Mouse (Mus musculus) forebrain, embryonic 16.5 days (tissue): Measurements from ENCODE around the gene Padi2. TPM values are rescaled to one million over a fixed set of nuclear protein-coding genes. Genes with fewer than 3 reads are reported as not detected.
A peak's percentile ranks its signal among the peaks of the same experiment; 100 is the strongest.

Experiments
- ATAC-seq: fragments of 200-750 bp; cut with Nextera tagmentation; 2 replicates; pipeline ENCODE4 v1.8.0; 2017; ENCODE audit warnings: mild to moderate bottlenecking, moderate library complexity
- H3K27ac ChIP-seq: fragments of 300-500 bp; sonication (generic); 2 replicates; pipeline ENCODE4 v1.5.1; 2014; ENCODE audit warnings: low read length, control low read depth
- H3K27me3 ChIP-seq: fragments of 300-500 bp; sonication (generic); replicated peaks from 2 replicates; pipeline ENCODE4 v1.6.1; 2014; ENCODE audit warnings: low read length; ENCODE audit not compliant: control insufficient read depth, insufficient read depth
- H3K36me3 ChIP-seq: fragments of 300-500 bp; sonication (generic); 2 replicates; pipeline ENCODE4 v1.6.1; 2014; ENCODE audit not compliant: control insufficient read depth, insufficient read depth
- H3K4me1 ChIP-seq: fragments of 300-500 bp; sonication (generic); replicated peaks from 2 replicates; pipeline ENCODE4 v1.6.1; 2014; ENCODE audit warnings: low read length; ENCODE audit not compliant: control insufficient read depth, insufficient read depth
- H3K4me2 ChIP-seq: fragments of 300-500 bp; sonication (generic); 2 replicates; pipeline ENCODE4 v1.6.1; 2014; ENCODE audit warnings: mild to moderate bottlenecking, low read length, control low read depth
- H3K4me3 ChIP-seq: fragments of 300-500 bp; sonication (generic); replicated peaks from 2 replicates; pipeline ENCODE4 v1.5.1; 2014; ENCODE audit warnings: mild to moderate bottlenecking, low read length, control low read depth
- H3K9ac ChIP-seq: fragments of 300-500 bp; sonication (generic); replicated peaks from 2 replicates; pipeline ENCODE4 v1.6.1; 2014; ENCODE audit warnings: low read depth, low read length, control low read depth
- H3K9me3 ChIP-seq: fragments of 300-500 bp; sonication (generic); 2 replicates; pipeline ENCODE4 v1.6.1; 2016; ENCODE audit warnings: low read length; ENCODE audit not compliant: control insufficient read depth
- WGBS: fragments of 180-500 bp; shearing (Covaris S2); extraction: QIAGEN DNeasy Blood & Tissue Kit; methylation state at CpG from one replicate; pipeline ENCODE4 v1.1.7; 2014; 5-methylcytosine and 5-hydroxymethylcytosine counted together
- polyA plus RNA-seq: library from polyadenylated mRNA; unstranded; fragments of >200 nt; fragmentation: Nextera tagmentation; extraction: Ambion mirVana; gene quantifications from 2 replicates; pipeline ENCODE4 v1.2.1, GENCODE M21; 2015

Padi2 gene
- polyA plus RNA-seq, 1 experiment from 2014 or later: 1.0 TPM

DNA sequence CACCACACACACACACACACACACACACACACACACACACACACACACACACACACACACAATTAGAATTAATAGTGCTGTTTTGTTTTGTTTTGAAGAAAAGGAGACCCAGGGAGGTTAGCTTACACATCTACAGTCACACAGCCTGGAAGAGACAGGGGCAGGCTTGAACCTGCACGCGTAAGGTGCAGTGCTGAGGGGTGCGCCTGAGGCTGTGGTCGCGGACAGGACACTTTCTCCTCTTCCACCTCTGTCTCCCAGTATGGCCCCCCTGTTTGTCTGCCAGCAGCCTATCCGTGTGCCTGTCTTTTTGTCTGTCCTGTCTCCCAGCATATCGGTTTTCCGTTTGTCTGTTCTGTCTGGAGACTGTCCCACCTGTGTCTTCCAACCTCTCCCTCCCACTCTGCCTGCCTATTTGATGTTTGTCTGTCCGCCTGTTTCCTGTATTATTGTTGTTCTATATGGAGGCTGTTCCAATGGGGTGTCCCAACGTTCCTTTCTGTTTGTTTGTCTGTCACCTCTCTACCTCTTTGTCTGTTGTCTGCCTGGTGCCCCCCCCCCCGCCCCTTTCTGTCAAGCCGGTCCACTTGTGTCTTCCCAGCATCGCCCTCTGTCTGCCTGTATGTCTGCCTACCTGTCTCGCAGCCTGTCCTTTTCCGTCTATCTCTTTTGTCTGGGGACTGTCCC lies 80.0 kb downstream of the Padi2 start:
- Histone ChIP-seq H3K4me3 (peak overlapping the region; percentile 84), H3K36me3 (no peaks in the 10 kb centered on the region), H3K4me2 (peak overlapping the region; percentile 55), H3K27ac (peak overlapping the region; percentile 77), H3K27me3 (no peaks in the 10 kb centered on the region), H3K9me3 (no peaks in the 10 kb centered on the region), H3K9ac (peak overlapping the region; percentile 93), H3K4me1 (peaks cover 33% of the 10 kb centered on the region)
- 29% methylated on average over 15 of the region's 15 CpGs for WGBS
- peak; percentile 13 for ATAC-seq

GRCm38 (mm10) chr4:140986711-140987395 lies 80.7 kb downstream of the Padi2 start, which contains the start of gene Atp13a2:
Atp13a2 (plus strand) TSS chr4:140986873.
- Histone ChIP-seq H3K4me2 (peak within 1 kb of the TSS; percentile 55), H3K27ac (peak within 1 kb of the TSS; percentile 77), H3K4me3 (peak within 1 kb of the TSS; percentile 84), H3K9ac (peak within 1 kb of the TSS; percentile 93), H3K4me1 (peaks cover 33% of the 10 kb centered on the region), H3K9me3 (no peaks in the 10 kb centered on the region), H3K36me3 (no peaks in the 10 kb centered on the region), H3K27me3 (no peaks in the 10 kb centered on the region)
- WGBS: under 1% methylated on average over 57 of the region's 58 CpGs
- peak; percentile 93 for ATAC-seq

- Histone ChIP-seq H3K27me3 (no peaks in the 10 kb centered on the region), H3K4me3 (peak overlapping the region; percentile 84), H3K4me1 (peaks cover 33% of the 10 kb centered on the region), H3K9me3 (no peaks in the 10 kb centered on the region), H3K9ac (peak overlapping the region; percentile 93), H3K27ac (no peak overlapping the region), H3K36me3 (peaks cover under 1% of the 10 kb centered on the region; the same call in 1 of the 2 replicates), H3K4me2 (peak overlapping the region; percentile 55)
- 34% methylated on average over 7 of the region's 7 CpGs for WGBS
- ATAC-seq: peak; percentile 2; the same call in 1 of the 2 replicates
Measured at GRCm38 (mm10) chr4:140987476-140987875, 81.3 kb downstream of the Padi2 start.

- Histone ChIP-seq H3K9ac (no peak overlapping the region), H3K4me1 (peaks cover 27% of the 10 kb centered on the region), H3K36me3 (peaks cover 9% of the 10 kb centered on the region), H3K27me3 (no peaks in the 10 kb centered on the region), H3K9me3 (no peaks in the 10 kb centered on the region), H3K4me3 (no peak overlapping the region), H3K27ac (no peak overlapping the region), H3K4me2 (peak overlapping the region; percentile 24)
- 63% methylated on average over 7 of the region's 7 CpGs for WGBS
- ATAC-seq: no peak
Measured at GRCm38 (mm10) chr4:140988706-140989290, 82.7 kb downstream of the Padi2 start.

DNA sequence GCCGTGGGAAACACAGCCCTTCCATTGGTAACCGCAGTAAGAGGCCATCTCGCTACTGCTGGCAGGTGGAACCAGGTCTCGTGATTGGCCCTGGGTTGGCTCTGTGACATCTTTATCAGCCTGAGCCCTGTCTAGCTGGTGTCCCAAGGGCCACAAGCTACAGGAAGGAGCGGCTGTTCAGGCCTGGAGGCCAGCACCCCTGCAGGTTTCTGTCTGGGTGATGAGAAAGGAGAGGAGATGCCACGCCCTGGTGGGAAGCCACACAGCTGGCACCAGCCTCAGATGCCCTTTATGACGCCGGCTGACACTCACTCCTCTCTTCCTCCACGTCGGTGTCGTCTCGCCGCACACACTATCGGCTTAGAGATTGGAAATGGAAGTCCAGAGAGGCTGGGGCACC lies 83.3 kb downstream of the Padi2 start:
- Histone ChIP-seq H3K27ac (no peak overlapping the region), H3K9me3 (no peaks in the 10 kb centered on the region), H3K4me3 (no peak overlapping the region), H3K4me1 (peaks cover 27% of the 10 kb centered on the region), H3K9ac (no peak overlapping the region), H3K27me3 (no peaks in the 10 kb centered on the region), H3K4me2 (no peak overlapping the region), H3K36me3 (peaks cover 12% of the 10 kb centered on the region)
- 91% methylated on average over 14 of the region's 14 CpGs for WGBS
- ATAC-seq: no peak

- Histone ChIP-seq H3K9me3 (no peaks in the 10 kb centered on the region), H3K4me1 (peaks cover 22% of the 10 kb centered on the region), H3K9ac (no peak overlapping the region), H3K27me3 (no peaks in the 10 kb centered on the region), H3K4me3 (no peak overlapping the region), H3K27ac (no peak overlapping the region), H3K4me2 (no peak overlapping the region), H3K36me3 (peaks cover 34% of the 10 kb centered on the region)
- 80% methylated on average over 20 of the region's 20 CpGs for WGBS
- ATAC-seq: no peak
Measured at GRCm38 (mm10) chr4:140992215-140992614, 86.1 kb downstream of the Padi2 start.

- Histone ChIP-seq H3K4me1 (peaks cover 6% of the 10 kb centered on the region), H3K4me3 (no peak overlapping the region), H3K27me3 (no peaks in the 10 kb centered on the region), H3K27ac (no peak overlapping the region), H3K9me3 (no peaks in the 10 kb centered on the region), H3K36me3 (peaks cover 44% of the 10 kb centered on the region), H3K4me2 (no peak overlapping the region), H3K9ac (no peak overlapping the region)
- no peak for ATAC-seq
- 93% methylated on average over 8 of the region's 8 CpGs for WGBS
Measured at GRCm38 (mm10) chr4:140993846-140994245, 87.7 kb downstream of the Padi2 start.

- no peak overlapping the region for H3K4me3 ChIP-seq
- no peaks in the 10 kb centered on the region for H3K4me1 ChIP-seq
- no peaks in the 10 kb centered on the region for H3K9me3 ChIP-seq
- peaks cover 55% of the 10 kb centered on the region for H3K36me3 ChIP-seq
- 93% methylated on average over 8 of the region's 8 CpGs for WGBS
- no peak overlapping the region for H3K4me2 ChIP-seq
- ATAC-seq: no peak
- H3K27ac ChIP-seq: no peak overlapping the region
- no peak overlapping the region for H3K9ac ChIP-seq
- H3K27me3 ChIP-seq: no peaks in the 10 kb centered on the region
Measured at GRCm38 (mm10) chr4:140995811-140996210, 89.7 kb downstream of the Padi2 start.

DNA sequence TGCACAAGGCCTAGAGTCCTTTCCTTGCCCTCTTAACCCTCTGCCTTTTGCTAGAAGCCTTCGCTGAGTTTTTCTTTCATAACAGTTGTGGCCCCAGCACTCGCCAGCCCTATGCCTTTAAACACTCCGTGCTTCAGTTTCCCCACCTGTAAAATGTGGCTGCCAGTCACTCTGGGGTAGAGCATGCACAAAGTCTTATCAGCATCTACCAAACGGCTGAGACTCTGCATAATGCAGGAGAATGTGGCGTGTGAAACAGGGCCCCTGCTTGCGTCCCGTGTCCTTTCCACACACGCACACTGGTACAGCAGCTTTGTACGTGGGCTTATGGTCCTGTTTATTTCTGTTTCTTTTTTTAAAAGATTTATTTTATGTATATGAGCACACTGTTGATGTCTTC lies 90.7 kb downstream of the Padi2 start:
- H3K9ac ChIP-seq: no peak overlapping the region
- H3K36me3 ChIP-seq: peaks cover 57% of the 10 kb centered on the region
- H3K4me1 ChIP-seq: no peaks in the 10 kb centered on the region
- no peak overlapping the region for H3K4me3 ChIP-seq
- H3K9me3 ChIP-seq: no peaks in the 10 kb centered on the region
- no peak for ATAC-seq
- no peak overlapping the region for H3K27ac ChIP-seq
- no peaks in the 10 kb centered on the region for H3K27me3 ChIP-seq
- H3K4me2 ChIP-seq: no peak overlapping the region
- 95% methylated on average over 9 of the region's 9 CpGs for WGBS
